Mouse (Mus musculus) midbrain, embryonic 11.5 days (tissue): ENCODE measurements around the gene Gm4450. TPM values are rescaled to one million over a fixed set of nuclear protein-coding genes. Genes with fewer than 3 reads are reported as not detected.
"Not testable (repeated sequence)": the region's sequence is repeated elsewhere in the genome, so short reads cannot be mapped to it uniquely, and the experiment has no call there.

Source experiments
- ATAC-seq: fragments of 200-750 bp; cut with Nextera tagmentation; 2 replicates; pipeline ENCODE4 v1.8.0; 2017; ENCODE audit warnings: moderate TSS enrichment, moderate library complexity; ENCODE audit not compliant: low FRiP score
- DNase-seq: peaks from one replicate; pipeline ENCODE4 v3.0.0; 2015; ENCODE audit warnings: low spot score; ENCODE audit errors: missing footprints
- H3K27ac ChIP-seq: fragments of 300-500 bp; sonication (generic); 2 replicates; pipeline ENCODE4 v1.5.1; 2014; ENCODE audit warnings: low read depth, low read length
- H3K27me3 ChIP-seq: fragments of 300-500 bp; sonication (generic); 2 replicates; pipeline ENCODE4 v1.6.1; 2014; ENCODE audit warnings: mild to moderate bottlenecking, low read length, moderate library complexity, mixed read lengths; ENCODE audit not compliant: control insufficient read depth, insufficient read depth
- H3K36me3 ChIP-seq: fragments of 300-500 bp; sonication (generic); 2 replicates; pipeline ENCODE4 v1.6.1; 2014; ENCODE audit warnings: mild to moderate bottlenecking, low read length, moderate library complexity, mixed read lengths; ENCODE audit not compliant: control insufficient read depth, insufficient read depth
- H3K4me1 ChIP-seq: fragments of 300-500 bp; sonication (generic); 2 replicates; pipeline ENCODE4 v1.6.1; 2014; ENCODE audit warnings: low read length; ENCODE audit not compliant: control insufficient read depth, insufficient read depth
- H3K4me2 ChIP-seq: fragments of 300-500 bp; sonication (generic); 2 replicates; pipeline ENCODE4 v1.6.1; 2014; ENCODE audit warnings: mild to moderate bottlenecking, moderate library complexity
- H3K4me3 ChIP-seq: fragments of 300-500 bp; sonication (generic); 2 replicates; pipeline ENCODE4 v1.5.1; 2014; ENCODE audit warnings: low read depth, low read length
- H3K9ac ChIP-seq: fragments of 300-500 bp; sonication (generic); 2 replicates; pipeline ENCODE4 v1.6.1; 2014; ENCODE audit warnings: low read length
- H3K9me3 ChIP-seq: fragments of 300-500 bp; sonication (generic); 2 replicates; pipeline ENCODE4 v1.6.1; 2016; ENCODE audit warnings: low read length; ENCODE audit not compliant: control insufficient read depth
- WGBS: fragments of 180-500 bp; shearing (Covaris S2); extraction: QIAGEN DNeasy Blood & Tissue Kit; methylation state at CpG from one replicate; pipeline ENCODE4 v1.1.7; 2014; 5-methylcytosine and 5-hydroxymethylcytosine counted together
- polyA plus RNA-seq: library from polyadenylated mRNA; unstranded; fragments of >200 nt; fragmentation: Nextera tagmentation; extraction: Ambion mirVana; gene quantifications from 2 replicates; pipeline ENCODE4 v1.2.1, GENCODE M21; 2014

Gene Gm4450
- 0.10 TPM in 1 of 2 replicates, not detected in the other for polyA plus RNA-seq

DNA sequence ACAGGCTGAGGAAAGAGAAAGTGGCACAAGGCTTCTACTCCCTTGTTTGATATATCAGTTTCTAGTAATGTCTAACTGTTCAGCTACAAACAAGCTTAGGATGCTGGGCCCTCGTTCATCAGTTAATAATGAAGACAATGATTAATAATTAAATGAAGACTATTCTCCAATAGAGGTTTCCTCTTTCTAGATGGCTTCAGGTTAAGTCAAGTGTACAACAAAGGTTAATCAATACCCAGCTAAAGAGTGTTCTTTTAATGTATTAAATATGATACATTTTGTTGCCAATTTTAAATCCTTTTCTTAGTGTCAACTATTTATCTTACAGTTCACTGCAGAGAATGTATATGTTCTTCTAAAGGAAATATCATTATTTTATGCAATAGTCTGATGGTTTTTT is at the start of gene Gm4450:
Gm4450 (minus strand) TSS at position 101 of the 400 bp plus-strand sequence.
- not testable (repeated sequence) for DNase-seq, ATAC-seq, H3K36me3 ChIP-seq, H3K4me1 ChIP-seq, H3K27me3 ChIP-seq, H3K4me3 ChIP-seq, H3K9ac ChIP-seq, H3K9me3 ChIP-seq, H3K27ac ChIP-seq, H3K4me2 ChIP-seq
- no CpG with 5 or more reads among the region's 1 CpGs for WGBS

DNA sequence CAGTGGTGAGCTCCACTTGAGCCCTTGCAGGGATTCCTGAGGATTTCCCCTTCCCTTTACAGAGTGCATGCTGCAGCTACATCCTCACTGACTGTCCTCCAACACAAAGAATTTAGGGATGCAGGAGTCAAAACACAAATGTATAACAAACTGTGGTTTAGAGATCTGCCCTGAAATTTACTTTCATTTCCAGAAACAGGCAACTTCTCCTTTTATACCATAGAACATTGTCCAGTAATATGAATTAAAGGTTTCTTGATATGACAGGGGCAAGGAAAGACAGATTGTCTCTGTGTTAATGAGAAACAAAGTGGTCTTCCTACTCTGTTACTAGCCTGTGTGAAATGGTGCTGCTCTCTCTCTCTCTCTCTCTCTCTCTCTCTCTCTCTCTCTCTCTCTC is 40.5 kb upstream of the Gm4450 start:
- not testable (repeated sequence) for DNase-seq, H3K9ac ChIP-seq, H3K27ac ChIP-seq, H3K4me1 ChIP-seq, H3K4me2 ChIP-seq, H3K4me3 ChIP-seq, H3K36me3 ChIP-seq, H3K9me3 ChIP-seq, H3K27me3 ChIP-seq, ATAC-seq

DNA sequence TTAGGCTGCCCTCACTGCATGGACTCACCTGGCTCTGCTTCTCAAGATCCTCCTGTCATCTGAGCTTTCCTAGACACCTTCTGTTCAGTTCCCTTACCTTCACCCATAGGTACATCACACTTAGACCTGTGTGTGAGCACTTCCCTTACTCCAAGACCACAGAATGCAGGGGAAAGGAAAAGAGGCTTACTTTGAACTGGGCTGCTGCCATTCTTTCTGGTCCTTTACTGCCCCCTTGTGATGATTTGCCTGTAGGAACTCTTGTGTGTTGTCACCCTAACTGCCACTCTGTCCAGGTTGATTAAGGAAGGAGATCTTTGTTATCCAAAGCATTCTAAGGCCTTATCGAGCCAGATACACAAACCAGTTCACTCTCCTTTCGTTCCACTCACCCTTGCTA is 39.8 kb upstream of the Gm4450 start:
- not testable (repeated sequence) for DNase-seq, H3K27ac ChIP-seq, H3K36me3 ChIP-seq, H3K4me1 ChIP-seq, H3K9me3 ChIP-seq, H3K27me3 ChIP-seq, H3K9ac ChIP-seq, H3K4me2 ChIP-seq, H3K4me3 ChIP-seq
- peak; percentile 59; the same call in 1 of the 2 replicates for ATAC-seq
- no CpG with 5 or more reads among the region's 2 CpGs for WGBS

DNA sequence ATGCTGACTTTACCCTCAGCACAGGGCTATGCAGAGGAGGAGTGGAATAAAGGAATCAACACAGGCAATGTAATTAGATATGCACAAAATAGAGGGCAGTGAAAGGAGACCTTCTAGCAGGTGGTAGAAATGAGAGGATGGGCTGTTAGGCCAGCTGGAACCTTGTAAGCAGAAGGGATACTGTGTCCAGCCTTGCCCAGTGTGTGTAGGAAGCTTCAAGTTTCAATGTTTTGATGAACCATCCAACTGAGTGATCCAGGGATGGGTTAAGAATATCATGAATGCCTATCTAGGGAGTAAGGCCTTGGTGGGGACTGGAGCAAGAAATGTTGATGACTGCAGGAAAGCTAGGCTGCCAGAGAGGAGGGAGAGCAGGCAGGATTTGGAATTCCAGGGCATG is 38.1 kb upstream of the Gm4450 start:
- H3K9ac ChIP-seq, DNase-seq, H3K36me3 ChIP-seq, H3K4me3 ChIP-seq, H3K4me1 ChIP-seq, ATAC-seq, H3K27ac ChIP-seq, H3K9me3 ChIP-seq, H3K4me2 ChIP-seq, H3K27me3 ChIP-seq: not testable (repeated sequence)

DNA sequence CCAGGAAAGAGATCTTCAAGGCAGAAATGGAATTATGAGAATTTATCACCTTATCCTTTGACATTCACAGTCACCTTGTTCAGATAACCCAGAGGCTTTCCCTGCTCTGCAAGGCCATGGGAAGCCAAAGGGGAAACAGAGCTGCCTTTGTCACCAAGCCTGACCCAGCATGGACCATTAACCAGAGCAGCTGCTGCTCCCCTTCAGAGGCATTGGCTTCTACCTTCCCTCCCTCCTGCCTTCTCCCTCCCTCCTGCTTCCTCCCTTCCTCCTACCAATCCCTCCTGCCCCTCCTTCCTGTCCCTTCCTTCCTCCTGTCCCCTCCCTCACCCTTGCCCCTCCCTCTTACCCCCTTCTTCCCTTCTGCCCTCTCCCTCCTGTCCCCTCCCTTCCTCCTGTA is 37.3 kb upstream of the Gm4450 start:
- not testable (repeated sequence) for H3K4me2 ChIP-seq, DNase-seq, H3K4me3 ChIP-seq, H3K9me3 ChIP-seq, H3K4me1 ChIP-seq, H3K27ac ChIP-seq, H3K27me3 ChIP-seq, H3K36me3 ChIP-seq, H3K9ac ChIP-seq, ATAC-seq

DNA sequence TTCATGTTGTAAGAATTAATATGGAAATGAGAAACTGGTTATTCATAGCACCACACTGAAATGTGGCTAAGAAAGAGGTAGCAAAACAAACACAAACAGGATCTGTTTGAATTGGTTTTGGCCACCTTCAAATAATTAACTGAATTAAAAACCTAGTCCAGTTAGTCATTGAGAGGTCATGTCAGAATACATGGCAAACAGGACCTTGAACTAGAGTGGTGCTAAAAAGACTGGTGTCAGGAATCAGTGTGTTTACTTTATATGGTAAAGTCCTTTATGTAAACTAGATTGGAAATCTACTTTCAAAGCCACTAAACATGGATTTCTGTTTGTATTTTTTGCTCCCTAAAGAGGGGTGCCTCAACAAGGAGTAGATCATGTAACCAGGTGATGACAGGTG is 14.6 kb upstream of the Gm4450 start:
- not testable (repeated sequence) for H3K4me3 ChIP-seq, H3K9me3 ChIP-seq, H3K9ac ChIP-seq, H3K27me3 ChIP-seq, H3K27ac ChIP-seq, DNase-seq, H3K36me3 ChIP-seq, ATAC-seq, H3K4me2 ChIP-seq, H3K4me1 ChIP-seq

DNA sequence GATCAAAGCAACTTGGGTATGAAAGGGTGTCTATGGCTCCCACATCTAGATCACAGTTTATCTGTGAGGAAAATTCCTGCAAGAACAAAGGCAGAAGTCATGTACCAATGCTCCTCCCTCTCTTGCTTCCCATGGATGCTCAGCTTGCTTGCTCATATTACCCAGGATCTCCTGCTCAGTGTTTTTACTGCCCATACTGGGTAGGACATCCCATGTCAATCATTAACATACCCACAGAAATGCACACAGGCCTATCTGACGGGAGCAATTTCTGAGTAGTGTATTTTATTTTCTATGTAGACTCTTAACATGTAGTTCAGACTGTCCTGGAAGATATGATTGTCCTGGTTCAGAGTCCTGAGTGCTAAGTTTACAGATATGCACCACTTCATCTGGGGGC is 14.1 kb upstream of the Gm4450 start:
- not testable (repeated sequence) for H3K27ac ChIP-seq, H3K4me3 ChIP-seq, H3K9ac ChIP-seq, H3K36me3 ChIP-seq, H3K27me3 ChIP-seq, DNase-seq, ATAC-seq, H3K4me2 ChIP-seq, H3K9me3 ChIP-seq, H3K4me1 ChIP-seq
- WGBS: no CpG with 5 or more reads among the region's 1 CpGs

DNA sequence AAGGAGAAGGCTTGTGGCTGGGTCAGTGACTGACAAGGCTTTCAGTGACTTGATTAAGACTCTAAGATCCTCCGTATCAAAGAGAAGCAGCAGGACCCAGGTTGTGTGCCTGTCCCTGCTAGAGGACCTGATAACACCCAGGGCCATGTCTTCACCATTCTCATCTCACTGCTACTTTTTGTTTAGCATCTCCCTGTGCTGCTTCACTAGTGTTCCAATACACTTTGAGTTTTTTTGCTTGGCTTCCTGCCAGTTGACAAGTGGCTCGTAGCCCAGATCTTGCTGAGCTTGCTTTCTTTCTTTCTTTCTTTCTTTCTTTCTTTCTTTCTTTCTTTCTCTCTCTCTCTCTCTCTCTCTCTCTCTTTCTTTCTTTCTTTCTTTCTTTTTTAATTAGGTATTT is 12.4 kb upstream of the Gm4450 start:
- H3K9ac ChIP-seq, H3K4me2 ChIP-seq, ATAC-seq, H3K4me1 ChIP-seq, H3K9me3 ChIP-seq, H3K27me3 ChIP-seq, H3K4me3 ChIP-seq, H3K27ac ChIP-seq, H3K36me3 ChIP-seq, DNase-seq: not testable (repeated sequence)
- WGBS: 100% methylated on average over 1 of the region's 2 CpGs

DNA sequence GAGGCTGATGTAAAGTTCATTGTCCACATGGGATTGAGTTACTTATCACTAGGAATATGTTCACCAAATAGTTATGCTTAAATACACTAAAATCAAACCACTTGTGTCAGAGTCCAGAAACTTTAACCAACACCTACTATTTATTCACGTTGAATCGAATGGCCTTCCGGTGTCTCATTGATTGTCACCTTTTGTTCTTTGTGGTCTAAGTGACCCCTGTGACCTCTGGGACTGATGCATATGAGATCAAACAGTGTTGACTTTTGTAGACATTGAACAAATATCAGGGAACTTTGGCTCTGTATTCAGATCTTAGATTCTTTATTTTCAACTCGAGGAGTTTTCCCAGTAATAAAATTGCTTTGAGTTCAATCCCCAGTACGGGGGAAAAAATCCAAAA is 3.1 kb downstream of the Gm4450 start:
- not testable (repeated sequence) for H3K36me3 ChIP-seq, H3K27ac ChIP-seq, H3K9ac ChIP-seq, H3K4me2 ChIP-seq, H3K4me3 ChIP-seq, H3K4me1 ChIP-seq, ATAC-seq, H3K9me3 ChIP-seq, H3K27me3 ChIP-seq, DNase-seq
- WGBS: 56% methylated on average over 5 of the region's 5 CpGs

DNA sequence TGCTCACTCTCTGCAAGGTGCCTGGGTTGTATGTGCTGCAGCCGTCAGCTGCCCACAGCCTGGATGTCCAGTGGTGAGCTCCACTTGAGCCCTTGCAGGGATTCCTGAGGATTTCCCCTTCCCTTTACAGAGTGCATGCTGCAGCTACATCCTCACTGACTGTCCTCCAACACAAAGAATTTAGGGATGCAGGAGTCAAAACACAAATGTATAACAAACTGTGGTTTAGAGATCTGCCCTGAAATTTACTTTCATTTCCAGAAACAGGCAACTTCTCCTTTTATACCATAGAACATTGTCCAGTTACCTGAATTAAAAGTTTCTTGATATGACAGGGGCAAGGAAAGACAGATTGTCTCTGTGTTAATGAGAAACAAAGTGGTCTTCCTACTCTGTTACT is 13.0 kb downstream of the Gm4450 start:
- 67% methylated on average over 1 of the region's 1 CpGs for WGBS
- not testable (repeated sequence) for H3K4me3 ChIP-seq, H3K9ac ChIP-seq, H3K27me3 ChIP-seq, H3K9me3 ChIP-seq, H3K36me3 ChIP-seq, H3K27ac ChIP-seq, DNase-seq, ATAC-seq, H3K4me1 ChIP-seq, H3K4me2 ChIP-seq
